Mouse (Mus musculus) erythroblast, embryonic 14.5 days (primary cell): ENCODE measurements around the gene Tcf7l1.

Experiments
- GATA1 ChIP-seq: IDR thresholded peaks from 2 replicates; pipeline ENCODE4 v1.6.1; 2012; ENCODE audit warnings: low read length, inconsistent platforms, mixed read lengths
- TAL1 ChIP-seq: IDR thresholded peaks from 3 replicates; pipeline ENCODE4 v1.6.1; 2012; ENCODE audit warnings: low read length, inconsistent platforms, mixed read lengths

- TF ChIP-seq TAL1 (no peak), GATA1 (no peak)
Observed at GRCm38 (mm10) chr6:72694791-72695204, 94.3 kb downstream of the Tcf7l1 start.
